Mouse (Mus musculus) lung, embryonic 15.5 days (tissue): ENCODE measurements around the gene Asap2. TPM values are rescaled to one million over a fixed set of nuclear protein-coding genes. Genes with fewer than 3 reads are reported as not detected.

Experiments used
- ATAC-seq: fragments of 200-750 bp; cut with Nextera tagmentation; 2 replicates; pipeline ENCODE4 v1.8.0; 2017; ENCODE audit warnings: moderate number of reproducible peaks, borderline replicate concordance; ENCODE audit not compliant: low FRiP score, low TSS enrichment; ENCODE audit errors: extremely low read depth
- H3K27ac ChIP-seq: fragments of 300-500 bp; sonication (generic); 2 replicates; pipeline ENCODE4 v1.5.1; 2015; ENCODE audit warnings: moderate library complexity, mild to moderate bottlenecking, inconsistent platforms
- H3K27me3 ChIP-seq: fragments of 300-500 bp; sonication (generic); 2 replicates; pipeline ENCODE4 v1.6.1; 2015; ENCODE audit warnings: inconsistent platforms
- H3K36me3 ChIP-seq: fragments of 300-500 bp; sonication (generic); 2 replicates; pipeline ENCODE4 v1.6.1; 2015; ENCODE audit warnings: inconsistent platforms
- H3K4me1 ChIP-seq: fragments of 300-500 bp; sonication (generic); 2 replicates; pipeline ENCODE4 v1.6.1; 2015; ENCODE audit warnings: inconsistent platforms
- H3K4me2 ChIP-seq: fragments of 300-500 bp; sonication (generic); 2 replicates; pipeline ENCODE4 v1.6.1; 2015; ENCODE audit warnings: inconsistent platforms, mild to moderate bottlenecking, moderate library complexity
- H3K4me3 ChIP-seq: fragments of 300-500 bp; sonication (generic); 2 replicates; pipeline ENCODE4 v1.5.1; 2015; ENCODE audit warnings: mild to moderate bottlenecking, inconsistent platforms
- H3K9ac ChIP-seq: fragments of 300-500 bp; sonication (generic); 2 replicates; pipeline ENCODE4 v1.6.1; 2015; ENCODE audit warnings: inconsistent platforms
- H3K9me3 ChIP-seq: fragments of 300-500 bp; sonication (generic); 2 replicates; pipeline ENCODE4 v1.6.1; 2016; ENCODE audit warnings: inconsistent platforms
- WGBS: fragments of 180-500 bp; shearing (Covaris S2); methylation state at CpG from one replicate; pipeline ENCODE4 v1.1.7; 2015; 5-methylcytosine and 5-hydroxymethylcytosine counted together
- polyA plus RNA-seq: library from polyadenylated mRNA; unstranded; fragments of >200 nt; fragmentation: Nextera tagmentation; extraction: Ambion mirVana; gene quantifications from 2 replicates; pipeline ENCODE4 v1.2.1, GENCODE M21; 2015

Gene Asap2
- polyA plus RNA-seq, 1 experiment from 2014 or later = 9.6 TPM

GRCm38 (mm10) chr12:21135651-21136461, 145.6 kb downstream of the Asap2 start:
- ATAC-seq = peak; percentile 49; the same call in 1 of the 2 replicates
- peaks cover 42% of the 10 kb centered on the region for H3K4me1 ChIP-seq

GRCm38 (mm10) chr12:21136462-21136751, 146.1 kb downstream of the Asap2 start:
- Histone ChIP-seq H3K36me3 (no peaks in the 10 kb centered on the region), H3K4me1 (peaks cover 42% of the 10 kb centered on the region), H3K9me3 (no peaks in the 10 kb centered on the region), H3K27me3 (no peaks in the 10 kb centered on the region), H3K27ac (peak overlapping the region; percentile 45), H3K4me3 (no peak overlapping the region), H3K9ac (no peak overlapping the region), H3K4me2 (no peak overlapping the region)
- 0 out of 2 replicates have a peak, but pooled peaks have one; percentile 17 for ATAC-seq
- 46% methylated on average over 2 of the region's 2 CpGs for WGBS

More at GRCm38 (mm10) chr12:21135651-21136461, 145.6 kb downstream of the Asap2 start:
- H3K4me2 ChIP-seq = no peak overlapping the region
- WGBS = 34% methylated on average over 8 of the region's 8 CpGs
- H3K27me3 ChIP-seq = no peaks in the 10 kb centered on the region
- no peaks in the 10 kb centered on the region for H3K9me3 ChIP-seq
- H3K36me3 ChIP-seq = no peaks in the 10 kb centered on the region
- peak overlapping the region; percentile 69 for H3K27ac ChIP-seq
- no peak overlapping the region for H3K4me3 ChIP-seq
- H3K9ac ChIP-seq = no peak overlapping the region

- Histone ChIP-seq H3K4me2 (no peak overlapping the region), H3K4me1 (peaks cover 23% of the 10 kb centered on the region), H3K9ac (no peak overlapping the region), H3K36me3 (no peaks in the 10 kb centered on the region), H3K27me3 (no peaks in the 10 kb centered on the region), H3K27ac (no peak overlapping the region), H3K4me3 (no peak overlapping the region), H3K9me3 (no peaks in the 10 kb centered on the region)
- 45% methylated on average over 4 of the region's 4 CpGs for WGBS
- ATAC-seq = no peak
These were observed 149.3 kb downstream of the Asap2 start for GRCm38 (mm10) chr12:21139560-21139959.

- Histone ChIP-seq H3K4me1 (peaks cover 22% of the 10 kb centered on the region), H3K9me3 (no peaks in the 10 kb centered on the region)
- no peak for ATAC-seq
These were observed 149.9 kb downstream of the Asap2 start for GRCm38 (mm10) chr12:21140153-21140552.

GRCm38 (mm10) chr12:21140741-21141308, 150.6 kb downstream of the Asap2 start:
- Histone ChIP-seq H3K27me3 (no peaks in the 10 kb centered on the region), H3K36me3 (no peaks in the 10 kb centered on the region), H3K9me3 (no peaks in the 10 kb centered on the region), H3K4me1 (peaks cover 16% of the 10 kb centered on the region), H3K27ac (no peak overlapping the region), H3K4me3 (no peak overlapping the region), H3K4me2 (no peak overlapping the region), H3K9ac (no peak overlapping the region)
- ATAC-seq = no peak
- 87% methylated on average over 6 of the region's 6 CpGs for whole genome bisulfite sequencing

More at GRCm38 (mm10) chr12:21140153-21140552, 149.9 kb downstream of the Asap2 start:
- Histone ChIP-seq H3K4me2 (no peak overlapping the region), H3K36me3 (no peaks in the 10 kb centered on the region), H3K27me3 (no peaks in the 10 kb centered on the region), H3K9ac (no peak overlapping the region), H3K4me3 (no peak overlapping the region), H3K27ac (no peak overlapping the region)
- 90% methylated on average over 14 of the region's 14 CpGs for WGBS

- no peaks in the 10 kb centered on the region for H3K27me3 ChIP-seq
- H3K4me1 ChIP-seq = peaks cover 6% of the 10 kb centered on the region; the same call in 1 of the 2 replicates
- no peaks in the 10 kb centered on the region for H3K9me3 ChIP-seq
- WGBS = 76% methylated on average over 5 of the region's 5 CpGs
- no peaks in the 10 kb centered on the region for H3K36me3 ChIP-seq
- no peak overlapping the region for H3K9ac ChIP-seq
- no peak overlapping the region for H3K4me2 ChIP-seq
- no peak overlapping the region for H3K4me3 ChIP-seq
- no peak for ATAC-seq
- H3K27ac ChIP-seq = no peak overlapping the region
These were observed 151.5 kb downstream of the Asap2 start for GRCm38 (mm10) chr12:21141691-21142300.

GRCm38 (mm10) chr12:21142489-21143254, 152.4 kb downstream of the Asap2 start:
- Histone ChIP-seq H3K9me3 (no peaks in the 10 kb centered on the region), H3K36me3 (no peaks in the 10 kb centered on the region), H3K4me2 (no peak overlapping the region), H3K27me3 (no peaks in the 10 kb centered on the region), H3K9ac (no peak overlapping the region), H3K4me3 (no peak overlapping the region), H3K4me1 (peaks cover 6% of the 10 kb centered on the region; the same call in 1 of the 2 replicates), H3K27ac (no peak overlapping the region)
- no peak for ATAC-seq
- WGBS = 60% methylated on average over 9 of the region's 9 CpGs

- H3K4me2 ChIP-seq = no peak overlapping the region
- H3K36me3 ChIP-seq = no peaks in the 10 kb centered on the region
These were observed 154.3 kb downstream of the Asap2 start for GRCm38 (mm10) chr12:21144602-21145001.

GRCm38 (mm10) chr12:21145050-21145449, 154.8 kb downstream of the Asap2 start:
- no peaks in the 10 kb centered on the region for H3K36me3 ChIP-seq
- no peaks in the 10 kb centered on the region for H3K27me3 ChIP-seq
- H3K4me3 ChIP-seq = no peak overlapping the region
- peaks cover under 1% of the 10 kb centered on the region; the same call in 1 of the 2 replicates for H3K4me1 ChIP-seq
- no peak overlapping the region for H3K9ac ChIP-seq
- no peak for ATAC-seq
- 89% methylated on average over 5 of the region's 5 CpGs for WGBS
- no peaks in the 10 kb centered on the region for H3K9me3 ChIP-seq
- no peak overlapping the region for H3K27ac ChIP-seq
- no peak overlapping the region for H3K4me2 ChIP-seq

More at GRCm38 (mm10) chr12:21144602-21145001, 154.3 kb downstream of the Asap2 start:
- WGBS = 41% methylated on average over 5 of the region's 5 CpGs
- no peak for ATAC-seq
- Histone ChIP-seq H3K27me3 (no peaks in the 10 kb centered on the region), H3K4me1 (peaks cover 3% of the 10 kb centered on the region; the same call in 1 of the 2 replicates), H3K4me3 (no peak overlapping the region), H3K9ac (no peak overlapping the region), H3K9me3 (no peaks in the 10 kb centered on the region), H3K27ac (no peak overlapping the region)

GRCm38 (mm10) chr12:21146826-21147225, 156.6 kb downstream of the Asap2 start:
- Histone ChIP-seq H3K36me3 (no peaks in the 10 kb centered on the region), H3K9ac (no peak overlapping the region), H3K4me2 (no peak overlapping the region), H3K4me3 (no peak overlapping the region), H3K27ac (no peak overlapping the region), H3K27me3 (no peaks in the 10 kb centered on the region), H3K9me3 (no peaks in the 10 kb centered on the region), H3K4me1 (no peaks in the 10 kb centered on the region)
- ATAC-seq = no peak
- 45% methylated on average over 4 of the region's 4 CpGs for WGBS

- H3K9ac ChIP-seq = no peak overlapping the region
- H3K4me3 ChIP-seq = no peak overlapping the region
- H3K27me3 ChIP-seq = no peaks in the 10 kb centered on the region
- H3K4me2 ChIP-seq = no peak overlapping the region
- H3K27ac ChIP-seq = no peak overlapping the region
- no peaks in the 10 kb centered on the region for H3K36me3 ChIP-seq
- ATAC-seq = no peak
- H3K4me1 ChIP-seq = peaks cover 13% of the 10 kb centered on the region; the same call in 1 of the 2 replicates
- no peaks in the 10 kb centered on the region for H3K9me3 ChIP-seq
- 59% methylated on average over 8 of the region's 8 CpGs for WGBS
These were observed 163.0 kb downstream of the Asap2 start for GRCm38 (mm10) chr12:21153279-21153707.
